Mouse (Mus musculus) thymus, adult 2 months (tissue): Measurements from ENCODE around the gene Scimp.

ENCODE experiments used
- CTCF ChIP-seq: fragments of 200-500 bp; IDR thresholded peaks from 2 replicates; pipeline ENCODE4 v1.5.1; 2012; ENCODE audit warnings: mild to moderate bottlenecking, control low read depth, low read length, moderate library complexity, borderline replicate concordance; ENCODE audit not compliant: control insufficient read depth, poor library complexity, insufficient read depth; ENCODE audit errors: extremely low read depth
- POLR2A ChIP-seq: fragments of 200-500 bp; IDR thresholded peaks from 2 replicates; pipeline ENCODE4 v1.6.1; 2012; ENCODE audit warnings: mild to moderate bottlenecking, low read length, control low read depth, moderate library complexity; ENCODE audit not compliant: control insufficient read depth, poor library complexity, insufficient read depth; ENCODE audit errors: extremely low read depth

GRCm38 (mm10) chr11:70846029-70846428, 33.6 kb upstream of the Scimp start:
- TF ChIP-seq POLR2A (no peak), CTCF (no peak)
